Mouse (Mus musculus) thymus, postnatal 10 days (tissue): ENCODE results near the gene Tbc1d1.

Source experiments
- DNase-seq, 2 experiments: peaks; one replicate each; pipeline ENCODE4 v3.0.0; 2021; ENCODE audit warnings: low spot score in 2 of 2

Tbc1d1 gene

DNA sequence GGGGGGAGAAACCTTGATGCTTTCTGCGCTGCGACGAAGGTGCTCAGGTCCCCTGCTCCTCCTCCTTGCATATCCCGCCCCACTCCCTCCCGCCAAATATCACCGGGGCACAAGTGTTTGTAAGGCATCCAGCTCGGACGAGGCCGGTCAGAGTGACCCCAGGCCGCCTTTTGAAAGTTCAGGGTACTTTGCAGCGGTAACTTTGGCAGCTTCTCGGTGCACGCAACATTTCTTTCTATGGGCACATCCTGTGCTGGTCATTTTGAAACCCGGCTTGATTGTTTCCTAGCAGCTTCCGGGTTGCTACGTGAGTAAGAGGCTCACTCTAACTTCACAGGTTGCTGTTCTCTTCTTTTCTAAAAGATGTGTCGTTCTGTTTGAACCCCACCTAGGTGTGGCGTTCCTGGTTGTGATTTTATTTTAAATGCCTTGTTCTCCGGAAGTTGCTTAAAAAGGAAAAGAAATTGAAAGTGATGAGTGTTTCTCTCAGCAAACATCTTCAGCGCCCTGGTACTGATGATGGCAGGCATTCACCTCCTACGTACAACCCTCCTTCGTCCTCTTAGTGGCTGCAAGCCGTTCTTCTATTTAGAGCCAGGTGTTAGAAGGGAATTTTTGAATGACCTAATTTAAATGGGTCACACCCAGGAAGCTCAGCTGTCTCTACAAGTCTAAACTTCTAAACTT lies 4.7 kb downstream of the Tbc1d1 start:
- no peak for DNase-seq

DNA sequence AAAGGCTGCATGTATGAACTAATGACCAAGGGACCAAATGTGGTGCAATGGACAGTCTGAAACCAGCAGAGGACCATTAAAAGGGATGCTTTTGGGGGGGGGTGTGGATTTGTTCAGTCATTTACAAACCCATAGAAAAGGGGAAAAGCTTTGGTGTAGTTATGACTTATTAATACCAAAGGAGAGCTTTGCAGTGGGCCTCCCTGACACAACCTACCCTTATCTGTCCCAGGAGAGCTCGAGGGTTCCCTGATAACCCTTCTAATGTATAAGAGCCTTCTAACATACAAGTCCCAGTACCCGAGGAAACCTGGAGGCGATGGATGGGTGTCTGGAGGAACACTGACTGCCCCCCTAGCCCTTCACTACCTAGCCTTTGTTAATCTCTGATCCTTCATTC lies 5.8 kb downstream of the Tbc1d1 start:
- DNase-seq, result no peak

DNA sequence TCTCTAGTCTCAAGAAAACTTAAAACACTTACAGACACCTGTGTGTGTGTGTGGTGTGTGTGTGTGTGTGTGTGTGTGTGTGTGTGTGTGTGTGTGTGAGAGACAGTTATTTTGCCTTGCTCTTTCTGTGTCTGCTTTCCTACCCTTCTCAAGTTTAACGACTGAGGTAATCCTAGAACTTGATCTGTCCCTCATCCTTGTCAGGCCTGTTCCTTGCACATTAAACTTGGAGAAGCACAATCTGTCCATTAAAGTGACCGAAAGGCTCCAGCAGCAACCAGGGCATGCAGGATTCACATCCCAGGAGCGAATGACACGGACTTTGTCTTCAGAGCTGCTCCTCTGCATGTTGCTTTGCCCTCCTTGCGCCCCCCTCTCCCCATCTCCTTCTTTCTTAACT lies 6.5 kb downstream of the Tbc1d1 start:
- DNase-seq, result no peak

DNA sequence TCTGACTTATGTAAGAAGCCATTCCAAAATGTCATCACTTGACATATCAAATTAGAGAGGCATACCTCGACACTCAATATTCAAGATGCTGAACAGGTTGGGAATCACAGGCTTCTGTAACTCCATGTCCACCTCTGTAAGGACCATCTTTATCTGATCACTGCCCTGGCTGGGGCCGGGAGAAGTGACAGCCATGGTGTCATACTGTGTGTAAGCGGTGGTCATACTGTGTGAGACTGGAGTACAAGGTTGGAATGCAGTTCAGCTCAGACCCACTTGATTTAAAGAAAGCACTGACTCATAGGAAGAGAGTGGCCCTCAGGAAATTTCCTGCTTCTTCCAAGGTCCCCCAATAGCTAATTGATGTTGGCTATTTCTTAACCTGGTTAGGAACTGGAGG lies 8.3 kb downstream of the Tbc1d1 start:
- no peak for DNase-seq

GRCm38 (mm10) chr5:64165826-64166225 lies 9.7 kb downstream of the Tbc1d1 start:
- DNase-seq, result no peak

- DNase-seq, result no peak
Observed at GRCm38 (mm10) chr5:64168990-64169540, 13.0 kb downstream of the Tbc1d1 start.

DNA sequence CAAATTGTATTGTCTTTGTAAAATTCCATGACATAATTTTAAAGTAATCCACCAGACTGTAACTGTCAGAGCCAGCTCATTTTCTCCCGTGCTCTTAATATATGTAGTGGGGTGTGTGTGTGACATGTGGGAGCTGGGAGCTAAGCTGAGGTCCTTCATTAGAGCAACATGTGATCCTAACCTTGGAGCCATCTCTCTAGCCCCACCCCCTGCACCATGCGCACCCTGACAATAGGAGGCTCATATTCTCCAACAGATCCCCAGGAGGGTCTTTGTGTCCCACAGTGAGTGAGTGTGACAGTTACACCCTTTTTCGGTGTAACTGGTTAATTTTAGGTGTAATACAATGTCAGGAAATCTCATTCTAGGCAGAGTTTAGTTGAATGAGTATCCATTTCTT lies 16.8 kb downstream of the Tbc1d1 start:
- no peak for DNase-seq

GRCm38 (mm10) chr5:64173302-64173701 lies 17.2 kb downstream of the Tbc1d1 start:
- no peak for DNase-seq

DNA sequence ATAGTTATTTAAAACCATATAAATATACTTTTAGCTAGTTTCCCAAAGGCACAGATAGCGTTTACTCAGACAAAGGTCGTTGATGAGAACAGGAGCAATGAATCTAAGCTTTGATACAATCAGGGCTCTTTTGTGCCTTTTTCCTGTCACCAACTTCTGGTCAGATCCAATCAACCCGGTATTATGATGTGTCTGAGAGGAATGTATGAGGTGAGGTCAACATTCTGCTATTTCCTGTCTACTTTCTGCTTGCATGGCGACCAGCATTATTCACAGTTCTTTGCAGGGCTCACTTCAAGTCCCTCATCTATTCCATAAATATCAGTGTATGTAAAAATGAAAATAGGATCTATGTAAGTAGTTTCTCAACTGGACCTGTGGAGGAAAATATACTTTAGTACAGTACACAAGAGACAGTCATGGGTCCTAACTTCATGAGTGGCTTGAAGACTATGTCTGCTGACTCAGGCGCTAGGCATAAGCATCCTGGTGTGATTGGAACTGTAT lies 18.4 kb downstream of the Tbc1d1 start:
- DNase-seq, result no peak

DNA sequence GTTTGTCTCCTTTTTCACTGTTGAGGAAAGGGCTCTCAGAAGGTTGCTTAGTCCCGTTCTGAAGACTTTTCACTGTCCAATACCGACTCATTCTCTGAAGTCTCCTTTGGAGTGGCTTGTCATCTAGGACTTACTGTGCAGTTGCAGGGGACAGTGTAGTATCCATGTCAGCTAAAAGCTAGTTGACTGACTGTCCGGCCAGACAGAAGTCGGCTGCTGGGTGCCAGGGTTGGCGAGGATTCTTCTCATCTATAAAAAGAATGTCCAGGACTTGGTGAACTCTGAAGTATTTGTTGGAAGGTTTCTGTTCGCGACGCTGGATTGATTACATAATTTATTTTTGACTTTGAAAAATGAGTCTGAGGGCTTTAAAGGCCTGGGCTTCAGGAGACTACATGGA lies 24.4 kb downstream of the Tbc1d1 start:
- DNase-seq, result no peak

DNA sequence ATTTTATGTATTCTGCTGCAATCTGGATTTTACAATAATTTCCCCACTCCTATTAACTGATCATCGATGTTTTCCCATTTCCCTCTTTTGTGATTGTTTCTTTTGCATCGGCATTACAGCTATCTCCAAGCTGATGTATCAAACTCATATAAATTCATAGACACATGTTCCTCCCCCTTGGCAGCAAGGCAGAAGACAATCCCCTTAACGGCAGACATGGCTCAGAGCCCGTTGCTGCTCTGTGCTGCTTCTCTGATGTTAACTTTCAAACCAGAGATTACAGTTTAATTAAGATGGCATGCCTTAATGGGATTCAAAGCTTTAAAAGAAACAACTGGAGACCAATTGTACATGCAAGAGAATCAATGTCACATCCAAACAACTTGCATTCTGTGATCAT lies 27.6 kb downstream of the Tbc1d1 start:
- no peak for DNase-seq

GRCm38 (mm10) chr5:64185257-64185656 lies 29.2 kb downstream of the Tbc1d1 start:
- DNase-seq, result no peak

DNA sequence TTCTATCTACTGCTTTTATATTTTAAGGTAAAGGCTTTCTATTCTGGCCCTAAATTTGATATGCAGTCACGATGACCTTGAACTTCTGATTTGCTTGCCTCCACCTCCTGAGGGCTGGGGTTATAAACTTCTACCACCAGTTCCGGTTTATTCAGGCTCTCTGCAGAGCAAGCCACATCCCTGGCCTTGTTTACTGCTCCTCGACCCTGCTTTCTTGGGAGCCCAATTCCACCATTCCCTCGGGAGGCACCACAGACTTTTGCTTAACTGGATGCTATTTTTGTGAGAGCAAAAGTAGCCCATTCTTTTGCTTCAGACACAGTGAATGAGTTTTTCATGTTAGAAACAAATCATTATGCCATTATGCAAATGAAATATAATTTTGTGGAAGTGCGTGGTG lies 30.5 kb downstream of the Tbc1d1 start:
- no peak for DNase-seq

GRCm38 (mm10) chr5:64188083-64188648 lies 32.1 kb downstream of the Tbc1d1 start:
- DNase-seq, result no peak

- DNase-seq, result no peak
Observed at GRCm38 (mm10) chr5:64190892-64191291, 34.8 kb downstream of the Tbc1d1 start.

DNA sequence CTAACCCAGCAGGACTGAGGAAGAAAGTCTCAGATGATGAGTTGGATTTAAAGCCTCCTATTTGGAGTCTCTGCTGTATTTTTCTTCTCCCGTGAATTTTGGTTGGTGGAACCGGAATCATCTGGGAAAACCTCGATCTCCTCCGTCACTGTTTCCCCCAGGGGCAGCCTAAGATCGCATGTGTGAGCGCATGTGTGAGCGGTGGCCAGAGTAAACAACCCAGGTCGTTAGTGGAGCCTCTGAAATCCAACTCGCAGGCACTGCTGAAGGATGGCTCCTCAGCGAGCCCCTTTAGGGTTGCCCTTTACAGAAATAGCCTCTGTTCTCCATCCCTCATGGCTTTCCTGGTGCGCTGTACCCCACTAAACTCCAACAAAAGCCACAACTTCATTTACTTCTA lies 37.2 kb downstream of the Tbc1d1 start:
- DNase-seq, result no peak

- no peak for DNase-seq
Observed at GRCm38 (mm10) chr5:64196250-64196865, 40.3 kb downstream of the Tbc1d1 start.

DNA sequence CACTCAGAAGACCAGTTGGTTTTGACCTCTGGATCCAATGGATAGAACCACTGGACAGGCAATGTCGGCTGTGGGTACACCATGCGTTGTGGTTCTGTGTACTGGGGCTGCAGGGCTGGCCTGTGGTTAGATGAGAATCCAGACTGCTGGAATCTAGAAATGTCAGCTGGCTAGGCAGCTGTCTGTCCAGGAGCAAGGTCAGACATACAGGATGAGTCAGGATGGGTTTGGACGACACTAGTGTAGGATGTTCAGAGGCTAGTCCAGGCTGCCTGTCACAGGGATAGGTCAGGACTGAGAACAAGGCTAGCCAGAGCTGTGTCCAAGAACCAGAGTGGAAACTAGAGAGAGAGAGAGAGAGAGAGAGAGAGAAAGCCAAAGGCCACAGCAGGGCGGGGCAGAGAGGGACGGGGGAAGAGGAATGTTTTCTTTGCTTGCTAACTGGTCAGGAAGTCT lies 40.8 kb downstream of the Tbc1d1 start:
- DNase-seq, result no peak

GRCm38 (mm10) chr5:64198624-64199023 lies 42.5 kb downstream of the Tbc1d1 start:
- DNase-seq, result no peak

GRCm38 (mm10) chr5:64201071-64201470 lies 45.0 kb downstream of the Tbc1d1 start:
- DNase-seq, result no peak

GRCm38 (mm10) chr5:64202306-64202705 lies 46.2 kb downstream of the Tbc1d1 start:
- peak; percentile 17 to 70 for DNase-seq

GRCm38 (mm10) chr5:64205610-64206009 lies 49.5 kb downstream of the Tbc1d1 start:
- DNase-seq, result no peak

DNA sequence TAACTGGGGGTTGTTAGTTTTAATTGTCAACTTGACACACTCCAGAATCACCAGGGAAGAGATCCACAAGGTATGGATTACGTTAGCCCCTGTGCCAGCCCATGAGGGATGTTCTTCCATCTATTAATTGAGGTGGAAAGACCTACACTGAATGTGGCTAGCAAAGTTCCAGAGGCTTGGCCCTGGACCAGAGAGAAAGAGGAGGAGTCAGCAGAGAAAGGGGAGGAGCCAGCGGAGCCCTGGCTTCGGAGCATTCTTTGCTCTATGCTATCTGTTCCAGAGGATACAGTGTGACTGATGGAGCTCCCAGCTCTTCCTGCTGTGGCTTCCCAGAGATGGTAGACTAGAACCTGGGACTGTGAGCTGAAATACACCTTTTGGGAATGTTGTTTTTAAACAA lies 50.3 kb downstream of the Tbc1d1 start:
- DNase-seq, result no peak
